Mouse (Mus musculus): ENCODE results near the gene Hspa1b. TPM values are rescaled to one million over a fixed set of nuclear protein-coding genes. Genes with fewer than 3 reads are reported as not detected.
"Not testable (repeated sequence)": the region's sequence is repeated elsewhere in the genome, so short reads cannot be mapped to it uniquely, and the experiment has no call there.

Hspa1b gene
- polyA plus RNA-seq (2014; fragmentation: Nextera tagmentation; extraction: Ambion mirVana), result 0.09 and 0.19 TPM in 2 replicates

DNA sequence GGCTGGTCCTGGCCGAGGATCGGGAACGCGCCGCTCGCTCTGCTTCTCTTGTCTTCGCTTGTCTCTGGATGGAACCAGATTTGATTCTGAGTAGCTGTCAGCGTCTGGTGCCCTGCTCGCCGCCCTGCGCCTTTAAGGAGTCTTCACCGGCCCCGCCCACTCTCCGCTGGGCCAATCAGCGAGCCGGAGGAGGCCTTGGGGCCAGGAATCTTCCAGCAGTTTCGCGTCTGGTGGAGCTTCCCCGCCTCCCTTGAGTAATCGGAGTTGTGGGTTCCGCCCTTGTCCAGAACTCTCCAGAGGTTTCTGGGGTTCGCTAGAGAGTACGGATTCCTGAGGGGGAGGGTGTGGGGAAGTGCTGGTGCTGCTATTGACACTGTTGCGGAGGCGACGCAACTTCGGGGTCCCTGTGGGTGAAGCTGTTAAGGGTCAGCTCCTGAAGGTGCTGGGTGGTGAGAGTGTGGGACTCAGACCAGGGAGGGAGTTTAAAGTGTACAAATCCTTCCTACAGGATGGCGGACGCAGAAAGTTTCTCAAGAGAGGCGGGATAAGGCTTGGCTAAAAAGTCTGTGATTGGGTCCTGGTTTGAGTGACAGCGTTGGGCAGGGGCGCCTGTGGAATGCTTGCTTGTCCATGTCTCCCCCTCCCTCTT is at the start of gene Hspa1b:
Gene Hspa1b, minus strand, starts transcription at position 109 of the 649 bp plus-strand sequence.
- under 1% methylated on average over 27 of the region's 32 CpGs for WGBS
- H3K4me1 ChIP-seq (ENCODE audit: control insufficient read depth in 2 of 2, insufficient read depth in 2 of 2, low read length in 2 of 2); H3K27me3 ChIP-seq (ENCODE audit: control insufficient read depth, insufficient read depth, low read length); H3K9me3 ChIP-seq (ENCODE audit: control insufficient read depth, low read length); H3K36me3 ChIP-seq (ENCODE audit: control insufficient read depth, insufficient read depth, low read length): not testable (repeated sequence)
- peak within 1 kb of the TSS; percentile 86 for H3K4me2 ChIP-seq (ENCODE audit: low read length)
- peak within 1 kb of the TSS; percentile 58 to 86 for H3K4me3 ChIP-seq (ENCODE audit: control insufficient read depth in 1 of 2, insufficient read depth in 1 of 2, low read depth in 1 of 2, low read length in 2 of 2)
- peak within 1 kb of the TSS; percentile 77 for H3K9ac ChIP-seq (ENCODE audit: low read length)
- peak; percentile 91 for ATAC-seq (ENCODE audit: insufficient number of reproducible peaks, insufficient read depth, low FRiP score, low read depth)
- H3K27ac ChIP-seq (replicated peaks in 1 of 2; ENCODE audit: control insufficient read depth in 1 of 2, insufficient read depth in 1 of 2, low read depth in 2 of 2, low read length in 2 of 2), result peak within 1 kb of the TSS; percentile 95 to 99

DNA sequence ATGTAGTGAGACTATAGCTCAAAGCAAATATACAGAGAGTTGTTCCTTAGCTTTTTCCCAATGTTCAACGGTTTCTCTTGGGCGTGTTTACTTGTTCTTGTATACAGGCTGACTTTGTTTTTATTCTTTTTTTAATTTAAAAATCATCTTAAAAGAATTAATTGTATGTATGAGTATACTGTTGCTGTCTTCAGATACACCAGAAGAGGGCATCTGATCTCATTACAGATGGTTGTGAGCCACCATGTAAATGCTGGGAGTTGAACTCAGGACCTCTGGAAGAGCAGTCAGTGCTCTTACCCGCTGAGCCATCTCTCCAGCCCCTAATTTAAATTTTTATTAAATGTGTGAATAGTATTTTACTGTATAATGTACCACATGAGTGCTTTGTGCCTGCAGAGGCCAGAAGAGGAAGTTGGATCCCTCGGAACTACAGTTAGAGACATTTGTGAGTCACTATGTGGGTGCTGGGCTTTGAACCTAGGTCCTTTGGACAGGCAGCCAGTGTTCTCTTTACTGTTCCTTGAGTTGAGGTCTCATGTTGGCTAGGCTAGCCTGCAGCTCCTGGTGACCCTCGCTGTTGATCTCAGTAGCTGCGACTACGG is 48.5 kb upstream of the Hspa1b start:
- Histone ChIP-seq H3K4me1 (ENCODE audit: control insufficient read depth in 2 of 2, insufficient read depth in 2 of 2, low read length in 2 of 2) (peaks cover 2 to 10% of the 10 kb centered on the region in 2 experiments), H3K4me3 (ENCODE audit: control insufficient read depth in 1 of 2, insufficient read depth in 1 of 2, low read depth in 1 of 2, low read length in 2 of 2) (no peak overlapping the region), H3K27ac (replicated peaks in 1 of 2; ENCODE audit: control insufficient read depth in 1 of 2, insufficient read depth in 1 of 2, low read depth in 2 of 2, low read length in 2 of 2) (no peak overlapping the region), H3K36me3 (ENCODE audit: control insufficient read depth, insufficient read depth, low read length) (peaks cover 86% of the 10 kb centered on the region), H3K9me3 (ENCODE audit: control insufficient read depth, low read length) (no peaks in the 10 kb centered on the region), H3K4me2 (ENCODE audit: low read length) (no peak overlapping the region), H3K27me3 (ENCODE audit: control insufficient read depth, insufficient read depth, low read length) (no peaks in the 10 kb centered on the region), H3K9ac (ENCODE audit: low read length) (no peak overlapping the region)
- 96% methylated on average over 7 of the region's 7 CpGs for WGBS
- ATAC-seq (ENCODE audit: insufficient number of reproducible peaks, insufficient read depth, low FRiP score, low read depth), result no peak

DNA sequence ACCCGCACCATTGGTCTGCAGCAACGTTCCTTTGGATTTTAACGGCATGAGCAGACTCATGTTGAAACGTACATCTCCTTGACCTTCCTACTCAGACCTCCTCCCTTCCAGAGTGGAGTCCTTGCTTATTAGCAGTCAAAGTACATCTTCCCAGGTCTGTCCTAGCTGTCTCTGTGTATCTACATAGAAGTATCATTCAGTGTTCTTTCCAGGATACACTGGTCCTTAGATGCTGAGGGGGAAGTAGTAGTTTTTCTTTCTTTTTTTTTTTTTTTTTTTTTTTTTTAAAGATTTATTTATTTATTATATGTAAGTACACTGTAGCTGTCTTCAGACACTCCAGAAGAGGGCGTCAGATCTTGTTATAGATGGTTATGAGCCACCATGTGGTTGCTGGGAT is 46.9 kb upstream of the Hspa1b start:
- H3K9me3 ChIP-seq (ENCODE audit: control insufficient read depth, low read length), result not testable (repeated sequence)

DNA sequence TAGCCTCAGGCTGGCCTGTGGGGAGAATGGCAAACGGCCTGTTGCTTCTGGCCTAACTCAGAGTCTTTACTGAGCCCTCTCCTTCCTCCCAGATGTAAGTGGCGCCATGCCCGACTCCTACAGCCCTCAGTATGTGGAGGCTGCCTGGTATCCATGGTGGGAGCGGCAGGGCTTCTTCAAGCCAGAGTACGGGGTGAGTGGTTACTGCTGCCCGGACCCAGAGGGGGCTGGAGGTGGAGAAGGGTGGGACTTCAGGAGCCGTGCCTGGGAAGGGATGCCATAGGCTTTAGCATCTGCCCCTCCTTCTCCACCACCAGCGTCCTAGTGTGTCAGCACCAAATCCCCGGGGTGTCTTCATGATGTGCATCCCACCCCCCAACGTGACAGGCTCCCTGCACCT is 46.1 kb upstream of the Hspa1b start:
- no peak for ATAC-seq (ENCODE audit: insufficient number of reproducible peaks, insufficient read depth, low FRiP score, low read depth)
- WGBS, result 86% methylated on average over 10 of the region's 10 CpGs
- Histone ChIP-seq H3K27ac (replicated peaks in 1 of 2; ENCODE audit: control insufficient read depth in 1 of 2, insufficient read depth in 1 of 2, low read depth in 2 of 2, low read length in 2 of 2) (no peak overlapping the region), H3K4me2 (ENCODE audit: low read length) (no peak overlapping the region), H3K4me1 (ENCODE audit: control insufficient read depth in 2 of 2, insufficient read depth in 2 of 2, low read length in 2 of 2) (peaks cover 7 to 18% of the 10 kb centered on the region in 2 experiments), H3K27me3 (ENCODE audit: control insufficient read depth, insufficient read depth, low read length) (no peaks in the 10 kb centered on the region), H3K9ac (ENCODE audit: low read length) (no peak overlapping the region), H3K9me3 (ENCODE audit: control insufficient read depth, low read length) (no peaks in the 10 kb centered on the region), H3K4me3 (ENCODE audit: control insufficient read depth in 1 of 2, insufficient read depth in 1 of 2, low read depth in 1 of 2, low read length in 2 of 2) (no peak overlapping the region), H3K36me3 (ENCODE audit: control insufficient read depth, insufficient read depth, low read length) (peaks cover 63% of the 10 kb centered on the region)

More for the DNA sequence above, 46.9 kb upstream of the Hspa1b start:
- peaks cover 71% of the 10 kb centered on the region for H3K36me3 ChIP-seq (ENCODE audit: control insufficient read depth, insufficient read depth, low read length)
- H3K4me1 ChIP-seq (ENCODE audit: control insufficient read depth in 2 of 2, insufficient read depth in 2 of 2, low read length in 2 of 2), result peaks cover 7 to 18% of the 10 kb centered on the region in 2 experiments
- H3K27ac ChIP-seq (replicated peaks in 1 of 2; ENCODE audit: control insufficient read depth in 1 of 2, insufficient read depth in 1 of 2, low read depth in 2 of 2, low read length in 2 of 2); H3K9ac ChIP-seq (ENCODE audit: low read length); ATAC-seq (ENCODE audit: insufficient number of reproducible peaks, insufficient read depth, low FRiP score, low read depth); H3K4me2 ChIP-seq (ENCODE audit: low read length); H3K27me3 ChIP-seq (ENCODE audit: control insufficient read depth, insufficient read depth, low read length); H3K4me3 ChIP-seq (ENCODE audit: control insufficient read depth in 1 of 2, insufficient read depth in 1 of 2, low read depth in 1 of 2, low read length in 2 of 2): not testable (repeated sequence)
- WGBS, result 93% methylated on average over 4 of the region's 5 CpGs

DNA sequence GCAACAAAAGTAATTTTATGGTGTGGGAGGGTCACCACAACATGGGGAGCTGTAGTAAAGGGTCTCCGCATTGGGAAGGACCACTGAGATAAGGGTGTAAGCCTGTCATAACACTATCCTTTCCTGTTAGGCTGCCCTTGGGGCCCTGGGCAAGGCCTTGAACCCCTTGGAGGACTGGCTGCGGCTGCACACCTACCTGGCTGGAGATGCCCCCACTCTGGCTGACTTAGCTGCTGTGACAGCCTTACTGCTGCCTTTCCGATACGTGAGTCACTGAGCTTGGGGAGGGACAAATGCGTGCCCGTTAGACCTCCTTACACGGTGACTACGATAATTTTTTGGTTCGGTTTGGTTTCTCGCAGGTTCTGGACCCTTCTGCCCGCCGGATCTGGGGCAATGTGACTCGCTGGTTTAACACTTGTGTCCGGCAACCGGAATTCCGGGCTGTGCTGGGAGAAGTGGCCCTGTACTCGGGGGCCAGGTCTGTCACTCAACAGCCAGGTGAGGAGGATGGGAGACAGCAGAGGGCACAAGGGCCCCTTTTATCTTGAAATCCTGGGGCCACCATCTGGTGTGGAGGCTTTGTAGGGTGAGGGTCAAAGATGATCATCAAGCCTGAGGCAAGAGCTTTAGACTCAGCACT is 45.2 kb upstream of the Hspa1b start:
- Histone ChIP-seq H3K9me3 (ENCODE audit: control insufficient read depth, low read length) (no peaks in the 10 kb centered on the region), H3K27me3 (ENCODE audit: control insufficient read depth, insufficient read depth, low read length) (no peaks in the 10 kb centered on the region), H3K36me3 (ENCODE audit: control insufficient read depth, insufficient read depth, low read length) (peaks cover 53% of the 10 kb centered on the region), H3K4me2 (ENCODE audit: low read length) (no peak overlapping the region), H3K4me3 (ENCODE audit: control insufficient read depth in 1 of 2, insufficient read depth in 1 of 2, low read depth in 1 of 2, low read length in 2 of 2) (no peak overlapping the region), H3K9ac (ENCODE audit: low read length) (no peak overlapping the region), H3K27ac (replicated peaks in 1 of 2; ENCODE audit: control insufficient read depth in 1 of 2, insufficient read depth in 1 of 2, low read depth in 2 of 2, low read length in 2 of 2) (no peak overlapping the region), H3K4me1 (ENCODE audit: control insufficient read depth in 2 of 2, insufficient read depth in 2 of 2, low read length in 2 of 2) (peaks cover 14 to 28% of the 10 kb centered on the region in 2 experiments)
- ATAC-seq (ENCODE audit: insufficient number of reproducible peaks, insufficient read depth, low FRiP score, low read depth), result no peak
- WGBS, result 93% methylated on average over 17 of the region's 17 CpGs

DNA sequence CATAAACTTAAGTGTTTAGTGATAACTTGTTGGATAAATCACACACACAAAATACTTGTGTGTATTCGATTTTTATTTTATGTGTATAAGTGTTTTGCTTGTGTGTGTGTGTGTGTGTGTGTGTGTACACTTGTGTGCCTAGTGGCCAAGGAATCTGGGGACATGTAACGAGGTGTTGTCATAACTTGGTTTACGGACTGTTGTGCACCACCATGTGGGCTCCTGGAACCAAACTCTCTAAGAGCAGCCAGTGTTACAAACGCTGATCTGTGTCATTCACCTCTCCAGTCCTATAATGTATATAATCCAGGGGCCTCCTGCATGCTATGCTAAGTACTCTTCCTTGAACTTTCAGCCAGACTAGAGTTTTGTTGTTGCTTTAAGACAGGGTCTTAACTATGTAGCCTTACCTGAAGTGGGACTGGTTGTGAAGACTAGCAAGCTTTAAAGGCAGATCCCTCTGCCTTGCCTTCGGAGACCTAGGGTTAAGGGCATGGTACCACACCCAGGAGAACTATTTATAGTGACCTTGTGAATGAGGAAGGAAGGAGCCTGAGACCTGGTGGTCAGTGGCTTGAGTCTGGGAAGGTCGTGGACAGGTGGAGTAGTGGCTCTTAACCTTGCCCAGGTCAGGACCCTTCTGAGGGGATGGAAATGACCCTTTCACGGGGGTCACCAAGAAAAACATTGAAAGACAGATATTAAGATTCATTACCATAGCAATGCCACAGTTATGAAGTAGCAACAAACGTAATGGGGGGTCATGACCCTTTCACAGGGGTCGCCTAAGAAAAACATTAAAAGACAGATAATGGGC is 44.2 kb upstream of the Hspa1b start:
- no peak for ATAC-seq (ENCODE audit: insufficient number of reproducible peaks, insufficient read depth, low FRiP score, low read depth)
- Histone ChIP-seq H3K36me3 (ENCODE audit: control insufficient read depth, insufficient read depth, low read length) (peaks cover 52% of the 10 kb centered on the region), H3K9ac (ENCODE audit: low read length) (peak overlapping the region; percentile 93; the same call in 1 of the 2 replicates), H3K9me3 (ENCODE audit: control insufficient read depth, low read length) (no peaks in the 10 kb centered on the region), H3K27me3 (ENCODE audit: control insufficient read depth, insufficient read depth, low read length) (no peaks in the 10 kb centered on the region), H3K4me3 (ENCODE audit: control insufficient read depth in 1 of 2, insufficient read depth in 1 of 2, low read depth in 1 of 2, low read length in 2 of 2) (peak overlapping the region in 1 of 2 experiments; percentile 74; a peak in 1 of 4 replicates), H3K27ac (replicated peaks in 1 of 2; ENCODE audit: control insufficient read depth in 1 of 2, insufficient read depth in 1 of 2, low read depth in 2 of 2, low read length in 2 of 2) (no peak overlapping the region), H3K4me1 (ENCODE audit: control insufficient read depth in 2 of 2, insufficient read depth in 2 of 2, low read length in 2 of 2) (peaks cover 14 to 35% of the 10 kb centered on the region in 2 experiments), H3K4me2 (ENCODE audit: low read length) (peak overlapping the region; percentile 98)
- 56% methylated on average over 9 of the region's 9 CpGs for WGBS

GRCm38 (mm10) chr17:35002153-35002865 is 43.3 kb upstream of the Hspa1b start:
- peak overlapping the region; percentile 74 to 76 for H3K4me3 ChIP-seq (ENCODE audit: control insufficient read depth in 1 of 2, insufficient read depth in 1 of 2, low read depth in 1 of 2, low read length in 2 of 2)
- WGBS, result 9% methylated on average over 12 of the region's 12 CpGs
- H3K4me2 ChIP-seq (ENCODE audit: low read length), result peak overlapping the region; percentile 98
- H3K9ac ChIP-seq (ENCODE audit: low read length), result peak overlapping the region; percentile 93
- peaks cover 52% of the 10 kb centered on the region for H3K36me3 ChIP-seq (ENCODE audit: control insufficient read depth, insufficient read depth, low read length)
- no peaks in the 10 kb centered on the region for H3K27me3 ChIP-seq (ENCODE audit: control insufficient read depth, insufficient read depth, low read length)
- no peaks in the 10 kb centered on the region for H3K9me3 ChIP-seq (ENCODE audit: control insufficient read depth, low read length)
- ATAC-seq (ENCODE audit: insufficient number of reproducible peaks, insufficient read depth, low FRiP score, low read depth), result no peak
- peak overlapping the region; percentile 9 to 98; a peak in 3 of 4 replicates for H3K27ac ChIP-seq (replicated peaks in 1 of 2; ENCODE audit: control insufficient read depth in 1 of 2, insufficient read depth in 1 of 2, low read depth in 2 of 2, low read length in 2 of 2)
- H3K4me1 ChIP-seq (ENCODE audit: control insufficient read depth in 2 of 2, insufficient read depth in 2 of 2, low read length in 2 of 2), result peaks cover 14 to 40% of the 10 kb centered on the region in 2 experiments

Data from heart, embryonic 14.5 days (tissue).